Mouse (Mus musculus) kidney, embryonic 16.5 days (tissue): ENCODE measurements at regions not wholly inside any gene's neighbourhood (a gene's known extent, or its start where the extent isn't known, plus 50 kb on each side); places are given as distances from the start of the nearest gene placed in this dataset.
A peak's percentile ranks its signal among the peaks of the same experiment; 100 is the strongest.

ENCODE experiments used
- ATAC-seq: fragments of 200-750 bp; cut with Nextera tagmentation; 2 replicates; pipeline ENCODE4 v1.8.0; 2017; ENCODE audit warnings: moderate TSS enrichment; ENCODE audit not compliant: low FRiP score, low TSS enrichment
- H3K27ac ChIP-seq: fragments of 300-500 bp; sonication (generic); 2 replicates; pipeline ENCODE4 v1.5.1; 2014; ENCODE audit warnings: low read length
- H3K27me3 ChIP-seq: fragments of 300-500 bp; sonication (generic); 2 replicates; pipeline ENCODE4 v1.6.1; 2014; ENCODE audit warnings: low read length, control low read depth, mixed read lengths; ENCODE audit not compliant: insufficient read depth
- H3K36me3 ChIP-seq: fragments of 300-500 bp; sonication (generic); 2 replicates; pipeline ENCODE4 v1.6.1; 2014; ENCODE audit warnings: low read length, control low read depth, mixed read lengths; ENCODE audit not compliant: insufficient read depth
- H3K4me1 ChIP-seq: fragments of 300-500 bp; sonication (generic); 2 replicates; pipeline ENCODE4 v1.6.1; 2014; ENCODE audit warnings: low read length, control low read depth, mixed read lengths; ENCODE audit not compliant: insufficient read depth
- H3K4me2 ChIP-seq: fragments of 300-500 bp; sonication (generic); replicated peaks from 2 replicates; pipeline ENCODE4 v1.6.1; 2014; ENCODE audit warnings: low read depth, low read length
- H3K4me3 ChIP-seq: fragments of 300-500 bp; sonication (generic); 2 replicates; pipeline ENCODE4 v1.5.1; 2014; ENCODE audit warnings: mild to moderate bottlenecking, low read length
- H3K9ac ChIP-seq: fragments of 300-500 bp; sonication (generic); replicated peaks from 2 replicates; pipeline ENCODE4 v1.6.1; 2014; ENCODE audit warnings: low read length
- H3K9me3 ChIP-seq: fragments of 300-500 bp; sonication (generic); 2 replicates; pipeline ENCODE4 v1.6.1; 2016; ENCODE audit warnings: low read length, control low read depth
- WGBS: fragments of 180-500 bp; shearing (Covaris S2); extraction: QIAGEN DNeasy Blood & Tissue Kit; methylation state at CpG from one replicate; pipeline ENCODE4 v1.1.7; 2014; 5-methylcytosine and 5-hydroxymethylcytosine counted together

DNA sequence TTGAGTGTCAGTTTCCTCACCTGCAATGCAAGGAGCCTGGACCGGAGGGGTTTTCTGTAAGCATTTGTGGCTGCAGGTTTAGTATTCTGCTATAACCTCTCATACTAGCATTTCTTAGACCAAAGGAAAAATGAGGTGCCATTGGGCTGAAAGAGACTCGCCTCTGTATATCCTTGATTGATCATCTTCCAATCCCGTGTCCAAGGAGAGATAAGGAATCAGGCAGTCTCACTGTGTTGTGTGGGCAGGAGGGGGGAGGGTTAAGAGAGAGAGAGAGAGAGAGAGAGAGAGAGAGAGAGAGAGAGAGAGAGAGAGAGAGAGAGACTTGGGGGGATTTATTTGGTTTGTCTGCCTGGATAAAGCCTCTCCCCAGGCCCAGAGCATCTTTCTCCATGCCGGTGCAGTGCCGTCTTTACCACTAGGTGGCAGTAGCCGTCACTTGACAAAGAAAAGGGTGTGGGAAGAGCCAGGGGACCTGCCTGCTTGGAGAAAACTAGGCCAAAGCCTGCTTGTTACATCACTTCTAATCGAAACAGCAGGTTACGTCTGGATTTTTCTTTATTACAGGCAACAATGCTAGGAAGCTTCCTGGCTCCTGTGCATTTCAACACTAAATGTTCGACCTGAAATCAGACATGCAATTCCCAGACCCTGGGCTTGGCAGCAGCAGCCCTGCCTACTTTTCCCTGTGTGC, 56.1 kb upstream of the Ces5a start:
- Histone ChIP-seq H3K4me2 (no peak overlapping the region), H3K4me1 (no peaks in the 10 kb centered on the region), H3K27me3 (no peaks in the 10 kb centered on the region), H3K9ac (no peak overlapping the region; the same call in 1 of the 2 replicates), H3K9me3 (no peaks in the 10 kb centered on the region), H3K36me3 (no peaks in the 10 kb centered on the region), H3K4me3 (no peak overlapping the region), H3K27ac (no peak overlapping the region)
- WGBS: 34% methylated on average over 9 of the region's 9 CpGs
- ATAC-seq: no peak

- Histone ChIP-seq H3K9me3 (no peaks in the 10 kb centered on the region), H3K4me1 (no peaks in the 10 kb centered on the region), H3K4me2 (no peak overlapping the region), H3K36me3 (no peaks in the 10 kb centered on the region), H3K4me3 (no peak overlapping the region), H3K27ac (no peak overlapping the region), H3K27me3 (no peaks in the 10 kb centered on the region), H3K9ac (no peak overlapping the region; the same call in 1 of the 2 replicates)
- 21% methylated on average over 3 of the region's 3 CpGs for WGBS
- no peak for ATAC-seq
Observed at GRCm38 (mm10) chr8:93592302-93592651, 56.6 kb upstream of the Ces5a start.

GRCm38 (mm10) chr8:93598613-93599121, 63.0 kb upstream of the Ces5a start:
- 0 out of 2 replicates have a peak, but pooled peaks have one; percentile 23 for ATAC-seq
- Histone ChIP-seq H3K27me3 (no peaks in the 10 kb centered on the region), H3K9ac (no peak overlapping the region), H3K4me2 (no peak overlapping the region), H3K36me3 (no peaks in the 10 kb centered on the region), H3K4me1 (no peaks in the 10 kb centered on the region), H3K9me3 (no peaks in the 10 kb centered on the region), H3K27ac (no peak overlapping the region), H3K4me3 (no peak overlapping the region)
- 31% methylated on average over 11 of the region's 11 CpGs for WGBS

GRCm38 (mm10) chr8:93599306-93599705, 63.7 kb upstream of the Ces5a start:
- no peak overlapping the region for H3K4me2 ChIP-seq
- 74% methylated on average over 9 of the region's 9 CpGs for WGBS

GRCm38 (mm10) chr8:93599776-93600175, 64.1 kb upstream of the Ces5a start:
- 44% methylated on average over 8 of the region's 8 CpGs for WGBS

More at GRCm38 (mm10) chr8:93599306-93599705, 63.7 kb upstream of the Ces5a start:
- Histone ChIP-seq H3K4me1 (no peaks in the 10 kb centered on the region), H3K9me3 (no peaks in the 10 kb centered on the region), H3K27ac (peak overlapping the region; percentile 43; the same call in 1 of the 2 replicates), H3K36me3 (no peaks in the 10 kb centered on the region), H3K4me3 (no peak overlapping the region), H3K9ac (no peak overlapping the region), H3K27me3 (no peaks in the 10 kb centered on the region)
- no peak for ATAC-seq

DNA sequence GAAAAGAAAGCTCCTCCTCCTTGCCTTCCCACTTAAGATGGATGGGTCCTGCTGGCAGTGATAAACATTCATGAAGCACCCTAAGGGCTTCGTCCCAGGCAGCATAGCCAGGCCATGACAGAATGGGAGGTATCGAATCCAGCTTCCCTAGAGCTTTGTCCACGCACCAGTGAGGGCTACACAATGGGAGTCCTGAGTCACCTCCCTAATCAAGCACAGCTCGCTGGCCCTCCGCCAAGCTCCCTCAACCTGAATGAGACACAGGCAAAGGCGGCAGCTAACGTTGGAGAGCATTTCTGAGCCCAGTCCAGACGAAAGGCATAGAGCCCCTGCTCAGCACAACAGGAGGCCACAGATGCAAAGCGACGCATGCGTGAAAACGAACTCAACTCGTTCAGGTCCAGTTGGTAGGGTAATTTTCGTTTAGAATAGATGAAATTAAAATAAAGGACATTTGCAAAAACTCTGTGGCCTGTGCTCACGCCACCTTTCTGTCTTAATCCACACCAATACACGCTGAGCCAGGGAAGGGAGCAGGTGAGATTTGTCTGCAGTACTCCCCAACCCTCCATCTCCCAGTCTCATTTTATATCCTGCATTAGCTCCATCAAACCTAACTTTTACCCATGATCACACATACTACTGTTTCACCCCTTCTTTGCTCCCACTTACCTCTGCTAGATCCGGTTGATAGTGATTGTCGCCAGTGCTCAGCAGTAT, 91.3 kb upstream of the Ces5a start:
- H3K36me3 ChIP-seq: no peaks in the 10 kb centered on the region
- H3K4me3 ChIP-seq: no peak overlapping the region
- H3K27ac ChIP-seq: no peak overlapping the region
- H3K9ac ChIP-seq: no peak overlapping the region; the same call in 1 of the 2 replicates
- H3K4me1 ChIP-seq: no peaks in the 10 kb centered on the region; the same call in 1 of the 2 replicates
- peak overlapping the region; percentile 37 for H3K4me2 ChIP-seq
- peak; percentile 88 for ATAC-seq
- no peaks in the 10 kb centered on the region for H3K9me3 ChIP-seq
- H3K27me3 ChIP-seq: no peaks in the 10 kb centered on the region
- WGBS: 33% methylated on average over 18 of the region's 18 CpGs

More at GRCm38 (mm10) chr8:93599776-93600175, 64.1 kb upstream of the Ces5a start:
- no peak for ATAC-seq
- Histone ChIP-seq H3K4me2 (no peak overlapping the region), H3K27me3 (no peaks in the 10 kb centered on the region), H3K4me3 (no peak overlapping the region), H3K4me1 (no peaks in the 10 kb centered on the region), H3K9me3 (no peaks in the 10 kb centered on the region), H3K36me3 (no peaks in the 10 kb centered on the region), H3K9ac (no peak overlapping the region), H3K27ac (no peak overlapping the region)

- 75% methylated on average over 6 of the region's 6 CpGs for WGBS
- no peak overlapping the region for H3K27ac ChIP-seq
- ATAC-seq: no peak
- H3K9ac ChIP-seq: no peak overlapping the region
- no peaks in the 10 kb centered on the region for H3K27me3 ChIP-seq
- H3K36me3 ChIP-seq: no peaks in the 10 kb centered on the region
- H3K9me3 ChIP-seq: no peaks in the 10 kb centered on the region
- H3K4me1 ChIP-seq: no peaks in the 10 kb centered on the region; the same call in 1 of the 2 replicates
- no peak overlapping the region for H3K4me2 ChIP-seq
- H3K4me3 ChIP-seq: no peak overlapping the region
Observed at GRCm38 (mm10) chr8:93627626-93628025, 92.0 kb upstream of the Ces5a start.

DNA sequence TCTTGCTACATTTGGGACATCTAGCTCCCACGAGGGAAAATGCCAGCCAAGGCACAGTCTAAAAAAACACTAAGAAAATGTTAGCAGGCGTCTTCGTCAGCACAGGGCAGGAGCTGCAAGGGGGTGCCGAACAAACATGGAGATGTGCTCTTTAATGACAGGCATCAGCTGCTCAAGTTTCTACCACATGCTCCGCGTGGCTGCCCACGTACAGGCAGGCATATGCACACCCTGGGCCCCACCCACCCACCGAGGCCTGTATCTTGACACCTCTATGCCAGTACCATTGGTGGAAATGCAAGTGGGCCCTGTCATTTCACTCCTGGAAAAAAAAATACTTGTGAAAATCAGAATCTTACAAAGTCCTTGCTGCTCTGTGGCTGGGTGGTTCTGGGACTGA, 97.3 kb upstream of the Ces5a start:
- WGBS: 45% methylated on average over 8 of the region's 8 CpGs

GRCm38 (mm10) chr8:93642770-93643169, 107.1 kb upstream of the Ces5a start:
- Histone ChIP-seq H3K27me3 (no peaks in the 10 kb centered on the region), H3K4me2 (no peak overlapping the region), H3K9ac (no peak overlapping the region), H3K27ac (no peak overlapping the region), H3K36me3 (no peaks in the 10 kb centered on the region), H3K4me3 (no peak overlapping the region), H3K4me1 (no peaks in the 10 kb centered on the region), H3K9me3 (no peaks in the 10 kb centered on the region)
- WGBS: 65% methylated on average over 2 of the region's 2 CpGs
- no peak for ATAC-seq

More for the DNA sequence above, 97.3 kb upstream of the Ces5a start:
- no peak overlapping the region for H3K4me2 ChIP-seq
- ATAC-seq: no peak
- H3K4me3 ChIP-seq: no peak overlapping the region
- no peak overlapping the region for H3K27ac ChIP-seq
- no peaks in the 10 kb centered on the region for H3K4me1 ChIP-seq
- H3K9me3 ChIP-seq: no peaks in the 10 kb centered on the region
- no peak overlapping the region for H3K9ac ChIP-seq
- no peaks in the 10 kb centered on the region for H3K36me3 ChIP-seq
- H3K27me3 ChIP-seq: no peaks in the 10 kb centered on the region
